Mouse (Mus musculus): ENCODE results near the gene Cep57.

- TF ChIP-seq CTCF (IDR thresholded peaks at IDR 0.05; ENCODE audit: low read depth, low read length) = no peak
- no peak for TF ChIP-seq EP300 (IDR thresholded peaks at IDR 0.05; ENCODE audit: insufficient read depth, low read depth, low read length)
Measured at GRCm38 (mm10) chr9:13774732-13775131, 52.2 kb downstream of the Cep57 start.
